Mouse (Mus musculus) thymus, postnatal 0 days (tissue): Measurements from ENCODE around the gene Mapk11. TPM values are rescaled to one million over a fixed set of nuclear protein-coding genes. Genes with fewer than 3 reads are reported as not detected.

Experiments used
- DNase-seq: peaks from one replicate; pipeline ENCODE4 v3.0.0-alpha.2; 2015; ENCODE audit warnings: low spot score
- polyA plus RNA-seq: library from polyadenylated mRNA; unstranded; fragments of >200 nt; fragmentation: Nextera tagmentation; extraction: Ambion mirVana; gene quantifications from 2 replicates; pipeline ENCODE4 v1.2.1, GENCODE M21; 2015

The Mapk11 gene
- polyA plus RNA-seq, 1 experiment from 2014 or later, result 5.6 TPM

DNA sequence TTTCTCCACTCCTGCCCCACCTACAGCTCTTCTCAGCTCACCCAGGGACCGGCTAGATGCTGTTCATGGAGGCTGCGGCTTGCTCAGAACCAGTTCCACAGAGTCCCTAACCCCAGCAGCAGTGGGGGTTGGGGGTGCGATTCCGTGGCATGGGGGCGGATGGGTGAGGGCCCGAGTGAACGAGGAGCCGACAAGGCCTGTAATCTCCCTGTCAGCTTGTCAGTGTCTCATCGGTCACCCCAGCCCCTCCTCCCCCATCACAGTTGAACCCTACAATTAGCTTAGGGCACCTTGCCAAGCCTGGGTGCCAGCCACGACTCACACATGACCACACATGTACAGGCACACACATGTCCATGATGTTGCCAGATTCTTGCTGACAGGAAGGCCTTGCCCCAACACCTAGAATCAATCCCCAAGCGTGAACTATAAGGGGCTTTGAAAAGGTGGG, 25.5 kb upstream of the Mapk11 start:
- DNase-seq, result no peak

- DNase-seq, result no peak
Measured at GRCm38 (mm10) chr15:89173906-89174214, 24.4 kb upstream of the Mapk11 start.

DNA sequence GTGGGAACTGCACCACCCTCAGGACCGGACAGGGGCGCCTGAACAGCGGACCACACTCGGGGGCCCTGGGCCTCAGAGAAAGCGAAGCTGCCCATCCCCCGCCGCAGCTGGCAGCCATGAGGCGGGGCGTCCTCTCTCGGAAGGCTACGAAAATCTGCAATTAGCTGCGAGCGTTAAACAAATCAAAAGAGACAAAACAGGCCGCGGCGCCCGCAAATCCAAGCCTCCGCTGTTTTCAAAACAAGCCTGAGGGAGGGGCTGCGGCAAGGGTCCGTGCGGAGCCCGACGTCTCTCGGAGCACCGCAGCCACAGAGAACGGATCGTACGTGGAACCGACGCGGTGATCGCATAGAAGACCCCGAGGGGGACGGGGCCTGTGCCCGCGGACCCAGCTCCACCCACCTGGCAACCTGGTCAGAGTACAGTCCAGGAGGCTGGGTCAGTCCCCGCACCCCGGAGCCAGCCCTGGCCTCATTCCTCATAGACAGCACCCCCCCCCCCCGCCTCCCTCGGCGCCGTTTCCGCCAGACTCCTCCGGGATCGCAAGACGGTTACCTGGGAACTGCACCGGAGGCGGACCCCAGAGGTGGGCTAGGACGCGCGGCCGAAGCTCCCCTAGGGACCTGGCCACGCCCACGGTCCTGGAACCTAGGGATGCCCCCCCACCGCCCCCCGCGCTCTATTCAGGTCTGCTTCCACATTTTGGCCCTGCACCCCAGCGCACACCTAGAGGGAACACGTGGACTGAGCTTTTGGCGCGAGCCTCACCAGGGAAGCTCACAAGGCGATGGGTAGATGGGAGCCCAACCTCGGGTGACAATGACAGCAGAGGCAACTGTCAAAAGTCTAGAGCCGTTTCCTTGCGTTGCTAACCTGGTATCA, 23.8 kb upstream of the Mapk11 start:
- DNase-seq, result peak; percentile 34

DNA sequence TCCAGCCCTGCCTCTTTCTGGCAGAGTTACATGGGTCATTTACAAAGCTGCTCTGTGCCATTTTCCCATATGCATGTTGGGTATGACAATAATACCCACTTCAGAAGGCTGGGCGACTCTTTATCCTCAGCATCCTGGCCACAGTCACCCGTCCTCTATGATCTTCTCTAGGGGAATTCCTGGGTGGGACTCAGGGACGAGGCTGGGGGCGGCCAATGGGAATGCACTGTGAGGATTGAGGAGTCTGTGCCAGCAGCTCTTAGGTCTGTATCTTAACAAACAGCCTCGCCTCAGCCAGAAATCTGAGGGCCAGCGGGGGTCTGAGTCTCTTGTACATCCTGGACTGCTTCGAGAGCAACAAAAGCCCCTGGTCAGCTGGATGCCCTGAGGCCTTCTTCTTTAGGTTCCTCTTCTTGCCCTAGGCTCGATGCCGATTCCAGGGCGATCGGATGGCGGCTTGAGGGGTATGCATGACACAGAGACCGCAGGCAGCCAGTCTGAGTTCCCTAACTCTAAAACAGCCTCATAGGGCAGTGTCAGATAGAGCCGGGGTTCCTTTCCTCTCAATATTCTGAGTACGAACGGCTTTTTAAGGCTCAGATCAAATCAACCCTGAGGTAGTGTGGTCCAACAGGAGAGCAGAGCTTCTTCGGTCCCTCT, 23.0 kb upstream of the Mapk11 start:
- DNase-seq, result no peak

DNA sequence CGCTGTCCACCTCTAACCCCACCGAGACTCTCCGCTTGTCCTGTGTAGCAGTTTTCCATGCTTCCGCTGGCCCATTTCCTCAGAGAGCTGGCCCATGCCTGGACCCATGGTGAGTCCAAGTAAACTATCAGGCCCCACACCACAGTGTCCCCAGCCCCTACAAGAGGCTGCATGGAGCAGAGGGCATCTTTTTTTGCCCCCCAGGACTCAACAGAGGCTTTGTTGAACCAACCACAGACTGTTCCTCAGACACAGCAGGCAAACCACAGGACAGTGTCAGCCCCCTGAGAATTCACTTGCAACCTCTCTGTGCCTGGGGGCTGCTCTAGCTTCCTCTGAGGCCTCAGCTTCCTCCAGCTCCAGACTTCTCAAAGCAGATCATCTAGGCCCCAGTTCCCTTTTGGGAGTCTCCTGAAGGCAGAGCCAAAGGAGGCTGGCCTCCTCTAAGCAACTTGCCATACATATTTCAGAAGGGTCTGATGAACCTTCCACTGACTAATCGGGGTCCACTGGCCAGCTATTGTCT, 22.2 kb upstream of the Mapk11 start:
- no peak for DNase-seq

- no peak for DNase-seq
Measured at GRCm38 (mm10) chr15:89170102-89170501, 20.7 kb upstream of the Mapk11 start.

GRCm38 (mm10) chr15:89169431-89169830, 20.0 kb upstream of the Mapk11 start:
- DNase-seq, result no peak

- DNase-seq, result no peak
Measured at GRCm38 (mm10) chr15:89168922-89169321, 19.5 kb upstream of the Mapk11 start.

GRCm38 (mm10) chr15:89165478-89165877, 16.1 kb upstream of the Mapk11 start:
- no peak for DNase-seq

GRCm38 (mm10) chr15:89161397-89161796, 12.0 kb upstream of the Mapk11 start:
- no peak for DNase-seq

DNA sequence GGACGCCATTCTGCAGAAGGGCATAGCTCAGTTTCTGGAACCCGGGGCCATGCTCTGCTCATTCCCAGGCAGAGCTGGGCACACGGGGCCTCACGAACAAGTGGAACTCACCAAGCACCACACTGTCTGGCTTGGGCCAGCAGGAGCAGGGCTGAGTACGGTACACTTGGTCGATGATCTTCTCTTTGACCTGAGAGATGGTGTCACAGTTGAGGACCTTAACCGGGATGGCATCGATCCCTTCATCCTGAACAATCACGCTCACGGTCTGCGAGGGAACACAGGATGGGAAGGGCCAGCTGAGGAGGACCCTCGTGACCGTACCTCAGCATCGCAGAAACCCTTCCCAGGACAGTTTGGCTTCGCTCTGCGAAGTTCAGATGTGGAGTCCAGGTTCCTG, 9.1 kb upstream of the Mapk11 start:
- no peak for DNase-seq

GRCm38 (mm10) chr15:89157954-89158353, 8.5 kb upstream of the Mapk11 start:
- peak; percentile 80 for DNase-seq

- DNase-seq, result no peak
Measured at GRCm38 (mm10) chr15:89152312-89152711, 2.9 kb upstream of the Mapk11 start.

DNA sequence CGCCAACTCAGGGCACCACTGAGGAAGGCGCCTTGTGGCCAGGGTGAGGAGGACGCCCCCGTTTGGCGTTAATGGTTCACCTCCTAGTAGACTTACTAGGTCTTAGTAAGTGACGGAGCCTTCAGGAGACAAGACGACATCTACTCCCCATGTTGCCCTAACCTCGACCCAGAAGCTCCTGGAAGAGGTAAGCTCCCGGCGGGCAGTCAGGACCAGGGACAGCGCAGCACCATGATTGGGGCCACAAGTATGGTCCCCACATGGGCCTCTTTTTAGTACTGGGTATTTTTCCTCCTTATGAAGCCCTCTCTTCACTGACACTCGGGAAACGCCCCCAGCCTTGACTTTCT, 588 bp upstream of the Mapk11 start:
- peak; percentile 42 for DNase-seq

- DNase-seq, result no peak
Measured at GRCm38 (mm10) chr15:89148496-89149270, 745 bp downstream of the Mapk11 start.

DNA sequence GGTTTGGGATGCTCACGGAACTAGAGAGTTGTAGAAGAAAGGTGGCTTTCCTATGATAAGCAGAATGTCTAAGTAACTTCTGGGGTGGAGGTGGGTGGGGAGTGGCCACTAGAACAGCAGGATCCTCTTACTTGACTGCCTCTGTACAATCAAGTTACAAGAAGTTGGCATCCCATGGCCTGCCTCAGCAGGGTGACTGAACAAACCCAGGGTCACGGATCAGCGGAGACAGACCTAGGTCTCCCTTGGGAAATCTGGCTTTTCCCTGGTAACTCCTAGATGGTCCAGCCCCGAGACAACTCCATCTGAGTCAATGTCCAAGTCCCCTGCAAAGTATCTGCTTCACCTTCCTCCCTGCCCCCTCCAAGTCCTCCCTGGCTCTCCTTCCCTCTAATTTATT, 1.5 kb downstream of the Mapk11 start:
- DNase-seq, result no peak

DNA sequence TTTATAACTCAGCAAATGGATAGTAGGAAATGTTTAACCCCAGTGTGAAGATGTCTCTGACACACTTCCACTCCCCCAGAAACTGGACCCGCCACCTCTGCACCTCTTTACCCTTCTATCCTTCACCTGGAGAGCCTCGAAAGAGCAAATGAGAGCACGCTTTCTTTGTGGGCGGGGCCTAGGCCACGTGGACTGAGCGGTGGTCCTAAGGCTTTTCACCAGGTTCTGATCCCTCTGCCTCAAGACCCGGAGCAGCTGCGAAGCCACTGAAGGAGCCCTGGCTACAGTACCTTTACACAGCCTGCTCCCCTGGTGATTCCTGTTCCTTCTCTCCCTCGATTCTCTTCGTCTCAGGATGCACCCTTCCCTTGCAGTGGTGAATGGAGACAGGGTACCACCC, 2.0 kb downstream of the Mapk11 start:
- no peak for DNase-seq

- peak; percentile 51 for DNase-seq
Measured at GRCm38 (mm10) chr15:89147024-89147423, 2.4 kb downstream of the Mapk11 start.

GRCm38 (mm10) chr15:89146537-89146936, 2.9 kb downstream of the Mapk11 start:
- DNase-seq, result no peak

- no peak for DNase-seq
Measured at GRCm38 (mm10) chr15:89145813-89146350, 3.5 kb downstream of the Mapk11 start.

DNA sequence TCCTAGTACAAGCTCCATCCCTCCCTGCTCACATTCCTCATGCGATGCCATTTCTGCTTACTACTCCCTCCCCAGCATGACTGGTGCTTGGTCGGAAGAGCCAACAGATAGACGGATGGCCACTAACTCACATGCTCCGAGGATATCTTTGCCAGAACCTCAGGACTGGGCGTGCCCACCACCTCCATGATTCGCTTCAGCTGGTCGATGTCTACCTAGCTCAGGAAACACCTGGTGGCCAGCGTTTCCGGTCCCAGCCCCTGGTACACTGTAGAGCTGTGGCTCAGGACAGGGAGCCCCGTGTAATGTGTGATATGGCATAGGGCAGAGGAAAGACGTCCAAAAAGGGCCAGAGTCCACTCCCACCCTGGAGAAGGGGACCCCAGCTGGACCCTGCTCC, 4.5 kb downstream of the Mapk11 start:
- no peak for DNase-seq

DNA sequence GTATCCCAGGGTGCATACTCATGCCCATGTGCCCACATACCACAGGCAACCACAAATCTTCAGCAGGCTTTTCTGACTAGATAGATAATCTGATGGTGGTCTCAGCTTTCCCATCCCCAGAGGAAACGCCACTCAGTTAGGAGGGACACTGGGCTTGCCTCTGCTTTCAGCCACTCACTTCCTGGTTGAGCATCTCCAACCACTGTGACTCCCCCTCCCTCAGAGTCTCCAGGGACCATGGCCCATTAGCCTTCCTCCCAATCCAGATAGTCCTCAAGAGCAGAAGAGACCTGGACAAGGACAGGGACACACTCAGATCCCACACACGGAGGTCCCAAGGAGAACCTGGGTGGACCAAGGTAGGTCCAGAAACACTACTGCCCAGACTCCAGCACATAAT, 6.3 kb downstream of the Mapk11 start:
- no peak for DNase-seq
